Mouse (Mus musculus) left cerebral cortex, postnatal 36 days (tissue): ENCODE data around the gene Phc3. TPM values are rescaled to one million over a fixed set of nuclear protein-coding genes. Genes with fewer than 3 reads are reported as not detected.
A peak's percentile ranks its signal among the peaks of the same experiment; 100 is the strongest.

Experiments
- DNase-seq, 2 experiments: peaks; one replicate each; pipeline ENCODE4 v3.0.0; 2021 to 2022; ENCODE audit warnings: low spot score in 2 of 2, mixed read lengths in 1 of 2
- intact Hi-C: fragments of 180-260 bp; cut with DNase I; formaldehyde crosslinking; loops from one replicate; pipeline ENCODE4 v1.15.1; 2025
- total RNA-seq, 2 experiments: library from RNA; stranded (reverse); gene quantifications; 2 replicates each; pipeline ENCODE4 v1.2.3; 2021

The Phc3 gene
- 10 to 100 TPM; 32.1 to 42.0 TPM for total RNA-seq

DNA sequence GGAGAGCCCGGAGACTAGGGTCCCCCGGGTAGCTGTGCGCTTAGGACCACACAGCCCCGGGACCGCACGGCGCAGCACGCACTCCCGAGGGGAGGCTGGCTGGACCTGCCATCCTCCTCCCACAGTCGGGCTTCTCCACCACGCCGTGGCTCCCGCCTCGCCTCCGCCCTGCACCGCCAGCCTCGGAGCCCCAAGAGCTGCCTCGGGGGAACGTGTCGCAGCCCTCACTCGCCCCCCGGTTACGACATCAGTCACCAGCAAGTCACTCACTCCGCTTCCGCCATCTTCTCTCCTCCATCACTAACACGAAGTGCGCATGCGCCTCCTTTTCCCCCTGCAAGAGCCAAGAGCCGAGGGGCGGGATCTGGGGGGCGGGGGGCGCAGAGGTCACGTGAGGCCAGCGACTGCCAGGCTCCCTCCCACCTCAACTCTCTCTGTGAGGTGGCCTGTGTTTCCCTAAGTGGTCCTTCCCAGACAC, at the start of gene Phc3:
Gene Phc3, minus strand, starts transcription at position 312 of the 478 bp plus-strand sequence.
- DNase-seq: peak; percentile 92 to 93
- intact Hi-C loops: loop anchor here (2.0 to 10.0 kb wide), 4 partner anchors 28 to 364 kb away; partner anchors contain the start of genes Mynn and Sec62

- intact Hi-C loops: no loop called here
- no peak for DNase-seq
Measured at GRCm38 (mm10) chr3:31017652-31018051, 48.4 kb upstream of the Phc3 start.

DNA sequence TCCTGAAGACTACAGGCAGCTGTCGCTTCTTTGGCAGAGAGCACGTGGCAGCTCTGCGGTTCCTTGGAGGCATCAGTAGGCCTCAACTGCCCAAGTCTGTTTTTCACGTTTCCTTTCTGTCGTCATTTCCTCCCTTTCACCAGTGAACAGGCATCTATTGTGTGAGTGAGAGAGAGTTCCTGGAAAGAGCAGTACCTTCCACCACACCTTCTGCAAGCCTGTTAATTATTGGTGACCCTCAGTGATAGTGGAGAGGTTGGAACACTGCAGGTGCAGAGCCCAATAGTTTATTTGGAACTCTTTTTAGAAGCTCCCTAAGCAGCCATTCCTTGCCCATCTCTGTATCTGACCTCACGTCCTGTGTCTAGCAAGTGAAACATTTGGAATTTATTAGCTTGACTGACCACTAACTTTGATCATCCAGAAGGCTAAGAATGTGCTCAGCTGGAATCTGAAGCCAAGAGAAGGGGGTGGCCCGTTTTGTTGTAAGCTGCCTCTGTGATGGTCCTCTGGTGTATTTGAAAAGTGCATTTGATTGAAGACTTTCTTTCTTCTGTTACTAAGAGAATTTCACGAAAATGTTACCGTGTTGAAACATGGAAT, 47.5 kb upstream of the Phc3 start:
- intact Hi-C loops: no loop called here
- DNase-seq: no peak

DNA sequence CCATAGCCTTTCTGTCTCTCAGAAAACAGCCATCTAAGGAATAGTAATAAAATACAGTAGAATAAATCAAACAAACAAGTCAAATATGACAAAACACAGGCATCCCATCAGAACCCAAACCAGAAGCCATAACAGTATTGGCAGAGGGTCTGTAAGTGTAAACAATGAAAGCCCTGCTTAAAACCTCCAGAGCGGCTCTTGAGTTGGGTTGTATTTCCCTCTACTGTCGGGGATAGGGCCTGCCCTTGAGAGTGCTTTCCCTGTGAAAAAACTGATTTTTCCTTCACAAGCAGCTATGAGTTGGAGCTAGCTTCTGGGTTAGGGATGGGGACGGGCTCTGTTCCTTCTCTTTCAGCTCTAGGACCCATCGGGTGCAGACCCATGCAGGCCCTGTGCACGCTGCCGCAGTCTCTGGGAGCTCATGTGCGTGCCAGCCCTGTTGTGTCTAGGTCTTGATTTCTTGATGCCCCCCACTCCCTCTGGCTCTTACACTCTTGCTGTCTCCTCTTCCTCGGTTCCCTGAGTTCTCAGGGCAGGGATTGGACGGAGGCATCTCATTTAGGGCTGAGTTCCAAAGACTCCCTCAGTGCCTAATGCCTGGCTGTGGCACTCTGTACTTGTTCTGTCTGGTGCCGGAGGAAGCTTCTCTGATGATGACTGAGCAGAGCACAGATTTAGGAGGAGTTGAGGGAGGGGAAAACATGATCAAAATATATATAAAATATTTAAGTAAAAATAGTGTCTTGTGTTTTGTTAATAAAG, 46.6 kb upstream of the Phc3 start:
- no peak for DNase-seq
- intact Hi-C loops: no loop called here

DNA sequence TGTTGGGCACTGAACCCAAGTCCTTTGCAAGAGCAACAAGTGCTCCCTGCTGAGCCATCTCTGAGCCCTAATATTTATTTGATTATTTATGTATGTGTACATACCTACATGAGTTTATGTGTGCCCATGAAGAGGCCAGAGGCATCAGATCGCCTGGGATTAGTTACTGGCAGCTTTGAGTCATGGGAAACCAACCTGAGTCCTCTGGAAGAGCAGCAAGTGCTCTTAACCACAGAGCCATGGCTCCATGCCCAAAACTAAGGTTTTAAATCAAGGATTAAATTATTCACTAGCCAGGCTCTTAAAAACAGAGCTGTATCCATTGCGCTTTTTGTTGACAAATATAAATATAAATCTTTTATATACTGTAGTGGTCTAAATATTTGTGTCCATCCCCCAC, 45.2 kb upstream of the Phc3 start:
- intact Hi-C loops: no loop called here
- no peak for DNase-seq

DNA sequence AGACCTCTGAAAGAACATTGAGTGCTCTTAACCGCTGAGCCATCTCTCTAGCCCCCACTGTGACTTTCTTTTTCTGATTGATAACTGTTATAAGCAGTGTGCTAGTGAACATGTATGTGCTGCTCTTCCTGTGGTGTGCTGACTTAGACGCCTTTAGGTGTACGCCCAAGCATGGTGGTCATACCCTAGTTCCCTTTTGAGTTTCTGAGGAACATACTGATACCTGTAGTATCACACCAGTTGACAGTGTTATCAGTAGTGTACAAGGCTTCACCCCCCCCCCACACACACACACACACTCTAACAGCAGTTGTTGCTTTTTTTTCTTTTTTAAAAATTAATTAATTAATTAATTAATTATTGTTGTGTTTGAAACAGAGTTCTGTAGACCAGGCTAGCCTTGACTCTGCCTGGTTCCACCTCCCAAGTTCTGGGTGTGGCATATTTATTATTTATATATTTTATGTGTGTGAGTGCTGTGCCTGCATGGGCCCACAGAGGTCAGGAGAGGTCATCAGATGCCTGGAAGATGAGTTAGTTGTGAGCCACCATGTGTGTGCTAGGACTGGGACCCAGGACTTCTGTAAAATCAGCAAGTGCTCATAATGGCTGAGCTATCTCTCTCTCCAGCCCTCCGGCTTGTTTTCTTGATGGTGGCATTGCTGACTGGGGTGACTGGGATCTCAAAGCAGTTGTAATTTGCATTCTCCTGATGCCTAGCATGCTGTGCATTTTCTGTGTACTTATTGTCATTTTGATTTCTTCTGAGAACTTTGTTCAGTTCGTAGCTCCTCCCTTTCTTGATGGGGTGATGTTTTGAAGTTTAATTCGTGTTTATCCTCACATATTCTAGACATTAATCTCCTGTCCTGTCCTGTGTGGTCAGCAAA, 35.4 kb upstream of the Phc3 start:
- intact Hi-C loops: no loop called here

DNA sequence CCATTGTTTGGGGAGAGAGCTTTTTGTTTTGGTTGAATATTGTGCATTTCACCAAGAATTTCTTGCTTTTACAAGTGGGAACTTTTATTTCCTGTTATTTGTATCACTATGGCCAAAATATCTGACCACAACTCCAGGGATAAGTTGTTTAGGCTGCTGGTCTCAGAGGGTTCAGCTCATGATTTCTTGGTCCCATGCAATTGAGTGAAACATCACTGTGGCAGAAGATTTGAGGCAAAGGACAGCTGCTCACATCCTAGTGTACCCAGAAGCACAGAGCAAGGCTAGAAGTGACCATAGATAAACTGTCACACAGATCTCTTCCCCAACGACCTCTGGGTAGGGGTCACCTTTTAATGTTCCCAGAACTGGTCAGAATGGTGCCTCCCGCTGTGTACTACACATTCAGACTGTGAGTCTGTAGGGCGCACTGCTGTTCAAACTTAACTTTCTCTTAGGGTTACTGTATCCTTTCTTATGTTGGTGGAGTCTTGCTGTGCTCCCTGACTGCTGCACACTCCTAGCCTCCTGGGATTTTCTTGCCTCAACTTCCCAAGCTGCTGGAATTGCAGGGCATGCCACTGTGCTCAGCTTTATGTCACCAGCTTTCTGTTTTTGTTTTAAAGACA, 31.9 kb upstream of the Phc3 start:
- intact Hi-C loops: no loop called here
- no peak for DNase-seq

More for the DNA sequence above, 35.4 kb upstream of the Phc3 start:
- no peak for DNase-seq

DNA sequence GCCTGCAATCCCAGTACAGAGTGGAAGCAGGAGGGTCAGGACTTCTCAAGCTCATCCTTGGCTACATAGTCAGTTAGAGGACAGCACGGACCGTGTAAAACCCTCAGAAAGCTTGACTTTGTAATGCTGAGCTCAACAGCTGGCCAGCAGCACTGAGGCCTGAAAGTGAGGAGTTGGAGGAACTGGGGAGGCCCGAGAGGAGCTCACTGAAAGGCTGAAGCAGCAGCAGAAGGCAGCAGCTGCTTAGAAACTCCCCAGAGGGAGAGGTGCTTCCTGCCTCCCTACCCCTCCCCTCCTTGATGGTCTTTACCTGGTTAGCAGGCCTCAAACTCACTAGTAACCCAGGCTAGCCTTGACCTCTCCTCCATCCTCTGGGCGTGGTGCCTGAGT, 30.8 kb upstream of the Phc3 start:
- intact Hi-C loops: no loop called here
- DNase-seq: no peak

GRCm38 (mm10) chr3:30999401-31000017, 30.3 kb upstream of the Phc3 start:
- DNase-seq: no peak
- intact Hi-C loops: no loop called here

GRCm38 (mm10) chr3:30996688-30997014, 27.4 kb upstream of the Phc3 start:
- DNase-seq: no peak
- intact Hi-C loops: loop anchor here (2.0 kb wide), 1 partner anchor 28 kb away; the partner anchor contains the start of gene Phc3

DNA sequence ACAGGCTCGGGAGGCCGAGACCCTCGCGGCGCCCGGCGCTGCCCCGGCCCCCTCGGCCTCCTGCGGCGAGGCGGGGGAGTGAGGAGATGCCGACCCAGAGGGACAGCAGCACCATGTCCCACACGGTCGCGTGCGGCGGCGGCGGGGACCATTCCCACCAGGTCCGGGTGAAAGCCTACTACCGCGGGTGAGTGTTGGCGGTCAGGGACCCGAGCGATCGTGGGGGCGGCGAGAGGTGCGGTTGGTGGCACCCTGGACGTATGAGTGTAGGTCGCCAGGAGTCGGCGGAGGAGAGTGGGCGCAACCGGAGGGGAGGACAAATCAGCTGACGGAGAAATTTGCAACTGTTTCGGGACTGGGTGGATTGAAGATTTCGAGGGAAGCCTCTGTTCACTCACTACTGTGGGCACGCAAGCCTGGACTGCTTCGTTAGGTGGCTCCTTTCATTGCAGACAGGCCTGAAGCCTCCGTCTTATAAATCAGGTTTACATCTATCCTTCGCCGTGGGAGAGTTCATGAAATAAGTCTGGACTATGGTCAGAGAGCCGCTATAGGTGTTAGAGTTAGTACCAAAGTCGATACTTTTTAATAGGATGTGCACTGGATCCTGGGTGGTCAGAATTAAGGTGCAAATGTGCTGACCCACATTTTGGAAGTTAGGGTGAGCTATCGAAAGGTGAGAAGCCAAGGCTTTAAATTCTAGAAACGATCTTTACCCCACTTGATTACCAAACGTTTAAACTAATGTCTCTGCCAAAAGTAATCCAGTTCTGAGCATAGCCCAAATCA, 26.9 kb upstream of the Phc3 start:
- DNase-seq: no peak
- intact Hi-C loops: loop anchor here (2.0 kb wide), 1 partner anchor 27 kb away; the partner anchor contains the start of gene Phc3

GRCm38 (mm10) chr3:30995283-30995898, 26.2 kb upstream of the Phc3 start, which contains the start of gene Prkci:
Prkci (plus strand) TSS chr3:30995747.
- DNase-seq: peak; percentile 90 to 92
- intact Hi-C loops: no loop called here

DNA sequence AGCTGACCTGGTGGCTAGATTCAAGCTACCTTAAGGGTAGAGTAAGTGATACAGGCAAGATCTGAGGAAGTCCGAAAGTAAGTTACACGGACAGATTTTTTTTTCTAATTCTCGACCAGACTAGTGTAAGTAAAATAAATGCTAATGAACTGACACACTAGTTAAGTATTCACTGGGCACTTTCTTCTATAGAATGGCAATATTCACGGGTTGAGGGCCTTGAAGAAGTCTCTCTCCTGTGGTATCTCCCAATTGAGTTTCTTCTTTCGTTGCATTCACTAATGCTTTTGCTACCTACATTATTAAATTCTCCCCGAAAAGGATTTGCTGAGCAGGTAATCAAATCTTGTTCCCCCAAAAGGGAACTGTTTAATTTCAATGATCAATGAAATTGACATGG, 25.6 kb upstream of the Phc3 start:
- intact Hi-C loops: no loop called here
- DNase-seq: no peak

GRCm38 (mm10) chr3:30993066-30993573, 23.9 kb upstream of the Phc3 start:
- intact Hi-C loops: no loop called here
- no peak for DNase-seq

DNA sequence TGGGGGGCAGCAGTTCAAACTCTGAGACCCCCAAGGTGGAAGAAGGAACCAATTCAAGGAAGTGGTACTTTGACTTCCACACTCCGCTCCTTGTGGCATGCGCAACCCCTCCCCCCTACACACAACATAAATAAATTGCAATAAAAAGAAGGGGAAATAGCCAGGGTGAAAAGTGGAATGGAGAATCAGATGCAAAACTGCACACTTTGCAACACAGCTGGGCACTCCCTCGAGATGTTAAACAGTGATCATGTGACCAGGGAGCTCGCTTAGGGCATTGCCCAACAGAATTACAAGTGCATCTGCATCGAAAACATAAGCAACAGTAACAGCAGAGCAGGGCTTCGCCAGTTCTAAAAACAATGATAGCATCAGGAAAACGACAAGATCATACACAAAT, 22.9 kb upstream of the Phc3 start:
- intact Hi-C loops: no loop called here
- DNase-seq: no peak

DNA sequence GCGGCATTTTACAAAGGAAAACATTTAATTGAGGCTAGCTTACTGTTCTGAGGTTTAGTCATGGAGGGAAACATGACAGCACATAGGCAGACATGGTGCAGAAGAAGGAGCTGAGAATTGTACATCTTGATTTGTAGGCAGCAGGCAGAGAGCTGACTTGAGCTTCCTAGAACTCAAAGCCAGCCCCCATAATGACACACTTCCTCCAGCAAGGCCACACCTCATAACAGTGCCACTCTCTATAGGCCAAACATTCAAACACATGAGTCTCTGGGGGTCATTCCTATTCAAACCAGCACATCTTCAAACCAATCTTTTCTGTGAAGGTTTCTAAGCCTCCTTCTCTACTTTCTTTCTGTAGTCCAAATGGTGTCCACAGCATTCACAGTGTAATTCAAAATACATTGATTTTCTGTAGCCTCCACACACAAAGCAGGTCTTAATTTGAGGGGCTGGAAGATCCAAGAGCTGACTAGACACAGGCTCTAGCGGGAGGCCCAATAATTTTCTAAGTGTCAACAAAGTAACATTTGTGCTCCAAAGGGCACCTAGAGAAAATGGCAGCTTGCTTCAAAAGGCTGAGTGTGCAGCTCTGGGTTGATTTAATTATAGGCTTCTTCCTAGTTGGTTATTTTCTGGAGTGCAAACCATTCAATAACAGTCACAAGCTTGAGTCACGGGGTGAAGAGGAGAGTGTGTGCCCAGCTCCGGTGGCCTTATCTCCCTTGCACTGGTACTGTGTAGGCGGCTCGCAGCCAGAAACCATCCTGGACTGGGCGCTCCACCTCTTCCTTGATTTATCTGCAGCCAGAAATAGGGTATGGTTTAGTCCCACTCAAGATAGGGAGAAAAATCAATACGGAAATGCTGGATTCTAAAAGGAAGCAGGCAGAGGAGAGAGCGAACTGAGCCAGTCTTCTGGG, 18.4 kb upstream of the Phc3 start:
- intact Hi-C loops: no loop called here
- DNase-seq: no peak
